Mouse (Mus musculus): Measurements from ENCODE around the gene Tspyl1. TPM values are rescaled to one million over a fixed set of nuclear protein-coding genes. Genes with fewer than 3 reads are reported as not detected.

Gene Tspyl1
- polyA plus RNA-seq, 1 experiment from 2014 or later, result 36.5 TPM

DNA sequence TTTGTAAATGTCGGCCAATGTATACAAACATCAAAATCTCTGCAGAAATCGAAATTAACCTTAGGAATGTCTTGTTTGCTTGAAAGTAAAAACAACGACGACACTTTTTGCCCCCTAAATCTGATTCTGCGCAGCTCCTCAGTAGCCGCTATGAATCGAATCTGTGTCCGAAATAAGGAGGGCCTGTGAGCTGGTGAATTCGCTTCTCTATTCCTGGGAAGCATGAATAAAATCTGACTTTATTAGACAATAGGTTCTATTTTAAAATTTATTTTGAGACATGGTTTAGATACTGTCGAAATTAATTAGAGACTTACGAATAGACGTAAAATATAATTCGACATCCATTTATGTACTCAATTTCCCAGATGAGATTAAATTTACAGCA lies 14.9 kb downstream of the Tspyl1 start:
- Histone ChIP-seq H3K4me2 (peak overlapping the region; percentile 90), H3K36me3 (ENCODE audit: control insufficient read depth, insufficient read depth, low read length) (no peaks in the 10 kb centered on the region), H3K4me3 (ENCODE audit: low read depth, low read length) (peak overlapping the region; percentile 63), H3K9me3 (ENCODE audit: control insufficient read depth, low read length) (no peaks in the 10 kb centered on the region), H3K27ac (ENCODE audit: low read depth, low read length) (no peak overlapping the region), H3K9ac (ENCODE audit: low read depth, low read length) (no peak overlapping the region), H3K27me3 (replicated peaks; ENCODE audit: control insufficient read depth, insufficient read depth, low read length) (no peaks in the 10 kb centered on the region), H3K4me1 (replicated peaks; ENCODE audit: control insufficient read depth, insufficient read depth, low read length) (peaks cover 7% of the 10 kb centered on the region)
- WGBS, result 10% methylated on average over 13 of the region's 13 CpGs
- ATAC-seq (replicated peaks; ENCODE audit: low FRiP score) (no peak), DNase-seq (ENCODE audit: low spot score) (no peak)

DNA sequence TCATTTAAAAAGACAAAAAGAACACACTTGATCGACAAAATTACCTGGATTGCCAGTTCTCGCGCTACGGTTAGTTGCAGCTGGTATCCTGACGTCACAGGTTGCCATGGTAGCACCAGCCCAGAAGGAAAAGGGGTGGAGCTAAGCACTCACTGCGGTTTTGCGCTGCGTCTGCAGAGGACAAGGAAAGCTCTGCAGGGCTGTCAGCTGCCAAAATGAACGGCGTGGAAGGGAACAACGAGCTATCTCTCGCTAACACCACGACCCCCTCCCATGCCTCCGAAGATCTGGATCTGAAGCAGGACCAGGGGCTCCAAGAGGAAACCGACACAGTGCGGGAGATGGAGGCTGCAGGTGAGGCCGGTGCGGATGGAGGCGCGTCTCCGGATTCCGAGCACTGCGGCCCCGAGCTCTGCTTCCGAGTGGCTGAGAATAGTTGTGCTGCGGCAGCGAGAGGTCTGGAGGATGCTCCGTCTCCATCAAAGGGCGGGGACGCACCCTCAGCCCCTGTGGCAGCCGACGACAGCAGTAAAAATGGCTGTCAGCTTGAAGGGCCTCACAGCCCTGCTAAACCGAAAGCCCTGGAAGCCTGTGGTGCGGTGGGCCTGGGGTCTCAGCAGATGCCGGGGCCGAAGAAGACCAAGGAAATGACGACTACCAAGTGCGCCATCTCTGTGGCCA lies 15.4 kb downstream of the Tspyl1 start, which contains the start of gene Tspyl4:
Gene Tspyl4 (plus strand): TSS at position 144 of the 681 bp plus-strand sequence.
- H3K4me1 ChIP-seq (replicated peaks; ENCODE audit: control insufficient read depth, insufficient read depth, low read length), result peaks cover 7% of the 10 kb centered on the region

DNA sequence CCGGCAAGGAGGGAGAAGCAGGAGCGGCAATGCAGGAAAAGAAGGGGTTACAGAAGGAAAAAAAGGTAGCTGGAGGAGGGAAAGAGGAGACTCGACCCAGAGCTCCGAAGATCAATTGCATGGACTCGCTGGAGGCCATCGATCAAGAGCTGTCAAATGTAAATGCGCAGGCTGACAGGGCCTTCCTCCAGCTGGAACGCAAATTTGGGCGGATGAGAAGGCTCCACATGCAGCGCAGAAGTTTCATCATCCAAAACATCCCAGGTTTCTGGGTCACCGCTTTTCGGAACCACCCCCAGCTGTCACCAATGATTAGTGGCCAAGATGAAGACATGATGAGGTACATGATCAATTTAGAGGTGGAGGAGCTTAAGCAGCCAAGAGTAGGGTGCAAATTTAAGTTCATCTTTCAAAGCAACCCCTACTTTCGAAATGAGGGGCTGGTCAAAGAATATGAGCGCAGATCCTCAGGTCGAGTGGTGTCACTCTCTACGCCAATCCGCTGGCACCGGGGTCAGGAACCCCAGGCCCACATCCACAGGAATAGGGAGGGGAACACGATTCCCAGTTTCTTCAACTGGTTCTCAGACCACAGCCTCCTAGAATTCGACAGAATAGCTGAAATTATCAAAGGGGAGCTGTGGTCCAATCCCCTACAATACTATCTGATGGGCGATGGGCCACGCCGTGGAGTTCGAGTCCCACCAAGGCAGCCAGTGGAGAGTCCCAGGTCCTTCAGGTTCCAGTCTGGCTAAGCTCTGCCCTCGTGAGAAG lies 16.2 kb downstream of the Tspyl1 start:
- H3K27ac ChIP-seq (ENCODE audit: low read depth, low read length), result no peak overlapping the region
- DNase-seq (ENCODE audit: low spot score) (no peak), ATAC-seq (replicated peaks; ENCODE audit: low FRiP score) (0 out of 2 replicates have a peak, but pooled peaks have one; percentile 1)
- no peaks in the 10 kb centered on the region for H3K27me3 ChIP-seq (replicated peaks; ENCODE audit: control insufficient read depth, insufficient read depth, low read length)
- H3K4me3 ChIP-seq (ENCODE audit: low read depth, low read length), result peak overlapping the region; percentile 63
- 0 out of 2 replicates have a peak overlapping the region, but pooled peaks have one; percentile 1 for H3K9ac ChIP-seq (ENCODE audit: low read depth, low read length)
- peak overlapping the region; percentile 90 for H3K4me2 ChIP-seq
- no peaks in the 10 kb centered on the region for H3K36me3 ChIP-seq (ENCODE audit: control insufficient read depth, insufficient read depth, low read length)
- WGBS, result 47% methylated on average over 25 of the region's 25 CpGs
- H3K9me3 ChIP-seq (ENCODE audit: control insufficient read depth, low read length), result no peaks in the 10 kb centered on the region
- peaks cover 7% of the 10 kb centered on the region for H3K4me1 ChIP-seq (replicated peaks; ENCODE audit: control insufficient read depth, insufficient read depth, low read length)

More for the DNA sequence above, 15.4 kb downstream of the Tspyl1 start, which contains the start of gene Tspyl4:
- Histone ChIP-seq H3K27ac (ENCODE audit: low read depth, low read length) (no peak within 1 kb of the TSS), H3K27me3 (replicated peaks; ENCODE audit: control insufficient read depth, insufficient read depth, low read length) (no peaks in the 10 kb centered on the region), H3K36me3 (ENCODE audit: control insufficient read depth, insufficient read depth, low read length) (no peaks in the 10 kb centered on the region), H3K4me2 (peak within 1 kb of the TSS; percentile 90), H3K9ac (ENCODE audit: low read depth, low read length) (0 out of 2 replicates have a peak within 1 kb of the TSS, but pooled peaks have one; percentile 1), H3K9me3 (ENCODE audit: control insufficient read depth, low read length) (no peaks in the 10 kb centered on the region), H3K4me3 (ENCODE audit: low read depth, low read length) (peak within 1 kb of the TSS; percentile 63)
- ATAC-seq (replicated peaks; ENCODE audit: low FRiP score), result peak; percentile 94
- WGBS, result under 1% methylated on average over 38 of the region's 38 CpGs
- DNase-seq (ENCODE audit: low spot score), result peak; percentile 81

- Histone ChIP-seq H3K9ac (ENCODE audit: low read depth, low read length) (no peak overlapping the region), H3K4me1 (replicated peaks; ENCODE audit: control insufficient read depth, insufficient read depth, low read length) (peaks cover 7% of the 10 kb centered on the region), H3K9me3 (ENCODE audit: control insufficient read depth, low read length) (no peaks in the 10 kb centered on the region), H3K27me3 (replicated peaks; ENCODE audit: control insufficient read depth, insufficient read depth, low read length) (no peaks in the 10 kb centered on the region), H3K4me2 (no peak overlapping the region), H3K36me3 (ENCODE audit: control insufficient read depth, insufficient read depth, low read length) (no peaks in the 10 kb centered on the region), H3K27ac (ENCODE audit: low read depth, low read length) (no peak overlapping the region), H3K4me3 (ENCODE audit: low read depth, low read length) (no peak overlapping the region)
- 54% methylated on average over 5 of the region's 5 CpGs for WGBS
- DNase-seq (ENCODE audit: low spot score) (no peak), ATAC-seq (replicated peaks; ENCODE audit: low FRiP score) (no peak)
Measured at GRCm38 (mm10) chr10:34300368-34300767, 18.4 kb downstream of the Tspyl1 start.

GRCm38 (mm10) chr10:34307070-34307469 lies 25.1 kb downstream of the Tspyl1 start:
- H3K4me1 ChIP-seq (replicated peaks; ENCODE audit: control insufficient read depth, insufficient read depth, low read length), result no peaks in the 10 kb centered on the region
- H3K9me3 ChIP-seq (ENCODE audit: control insufficient read depth, low read length), result no peaks in the 10 kb centered on the region
- no peaks in the 10 kb centered on the region for H3K27me3 ChIP-seq (replicated peaks; ENCODE audit: control insufficient read depth, insufficient read depth, low read length)
- no peaks in the 10 kb centered on the region for H3K36me3 ChIP-seq (ENCODE audit: control insufficient read depth, insufficient read depth, low read length)
- no peak overlapping the region for H3K9ac ChIP-seq (ENCODE audit: low read depth, low read length)
- H3K4me3 ChIP-seq (ENCODE audit: low read depth, low read length), result no peak overlapping the region
- no peak for DNase-seq (ENCODE audit: low spot score)
- H3K4me2 ChIP-seq, result no peak overlapping the region
- no peak overlapping the region for H3K27ac ChIP-seq (ENCODE audit: low read depth, low read length)
- no peak for ATAC-seq (replicated peaks; ENCODE audit: low FRiP score)

DNA sequence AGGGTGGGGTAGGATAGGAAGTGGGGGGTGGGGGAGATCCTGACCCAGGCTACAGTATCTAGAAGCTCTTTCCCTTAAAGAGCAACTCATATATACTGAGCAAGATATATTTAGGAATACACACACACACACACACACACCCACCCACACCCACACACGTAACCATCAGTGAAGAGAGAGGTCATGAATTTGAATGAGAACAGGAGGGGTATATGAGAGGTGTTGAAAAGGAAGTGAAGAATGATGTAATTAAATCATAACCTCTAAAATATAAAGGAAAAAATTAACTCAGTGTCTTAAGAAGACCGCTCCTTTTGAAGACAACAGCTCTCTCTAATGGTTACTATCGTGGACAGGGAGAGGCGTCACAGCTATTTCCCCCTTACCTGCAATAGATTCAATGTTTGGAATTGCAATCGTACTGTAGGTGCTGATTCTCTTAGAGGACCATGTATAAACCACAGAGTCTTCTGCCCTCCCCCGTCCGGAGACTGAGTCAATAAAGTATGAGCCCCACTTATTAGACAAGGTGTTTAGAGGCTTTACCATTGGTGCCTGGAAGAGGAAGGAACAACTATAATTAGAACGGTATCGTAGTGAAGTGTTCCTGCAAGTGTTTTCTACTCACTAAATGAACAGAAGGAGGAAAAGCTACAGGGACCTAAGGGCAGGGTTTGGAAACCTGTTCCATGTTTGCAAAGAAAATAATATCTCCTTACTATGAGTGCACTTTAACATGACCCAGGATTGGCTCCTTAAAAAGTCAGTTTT lies 28.1 kb downstream of the Tspyl1 start:
- Histone ChIP-seq H3K36me3 (ENCODE audit: control insufficient read depth, insufficient read depth, low read length) (no peaks in the 10 kb centered on the region), H3K9me3 (ENCODE audit: control insufficient read depth, low read length) (no peaks in the 10 kb centered on the region), H3K27me3 (replicated peaks; ENCODE audit: control insufficient read depth, insufficient read depth, low read length) (no peaks in the 10 kb centered on the region), H3K4me2 (no peak overlapping the region), H3K4me1 (replicated peaks; ENCODE audit: control insufficient read depth, insufficient read depth, low read length) (no peaks in the 10 kb centered on the region), H3K4me3 (ENCODE audit: low read depth, low read length) (no peak overlapping the region), H3K27ac (ENCODE audit: low read depth, low read length) (no peak overlapping the region), H3K9ac (ENCODE audit: low read depth, low read length) (no peak overlapping the region)
- 75% methylated on average over 9 of the region's 9 CpGs for WGBS
- ATAC-seq (replicated peaks; ENCODE audit: low FRiP score) (no peak), DNase-seq (ENCODE audit: low spot score) (no peak)

DNA sequence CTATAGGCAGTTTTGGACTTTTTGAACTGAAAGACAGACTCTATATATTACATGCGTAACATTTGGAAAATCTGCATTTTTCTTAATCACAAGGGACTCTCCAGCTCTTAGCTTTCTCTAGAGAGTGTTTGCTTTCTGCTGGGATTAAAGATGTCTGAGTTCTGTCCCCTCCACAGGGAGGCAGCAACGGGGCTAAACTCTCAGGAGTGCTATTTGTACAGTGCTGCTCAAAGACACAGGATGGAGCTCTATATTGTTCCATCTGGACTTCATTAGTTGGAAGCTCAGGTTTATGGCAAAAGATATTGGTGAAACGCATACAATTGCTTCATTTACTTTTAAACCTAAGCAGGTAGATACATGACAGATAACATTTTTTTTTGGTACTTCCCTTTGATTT lies 30.5 kb downstream of the Tspyl1 start:
- 0 out of 2 replicates have a peak, but pooled peaks cover 3% of the 10 kb centered on the region for H3K4me1 ChIP-seq (replicated peaks; ENCODE audit: control insufficient read depth, insufficient read depth, low read length)
- no peaks in the 10 kb centered on the region for H3K27me3 ChIP-seq (replicated peaks; ENCODE audit: control insufficient read depth, insufficient read depth, low read length)
- ATAC-seq (replicated peaks; ENCODE audit: low FRiP score) (no peak), DNase-seq (ENCODE audit: low spot score) (no peak)
- H3K27ac ChIP-seq (ENCODE audit: low read depth, low read length), result no peak overlapping the region
- no peak overlapping the region for H3K4me2 ChIP-seq
- H3K9me3 ChIP-seq (ENCODE audit: control insufficient read depth, low read length), result no peaks in the 10 kb centered on the region
- 70% methylated on average over 3 of the region's 3 CpGs for WGBS
- H3K9ac ChIP-seq (ENCODE audit: low read depth, low read length), result no peak overlapping the region
- no peak overlapping the region for H3K4me3 ChIP-seq (ENCODE audit: low read depth, low read length)
- H3K36me3 ChIP-seq (ENCODE audit: control insufficient read depth, insufficient read depth, low read length), result no peaks in the 10 kb centered on the region

- H3K27me3 ChIP-seq (replicated peaks; ENCODE audit: control insufficient read depth, insufficient read depth, low read length), result no peaks in the 10 kb centered on the region
- no peaks in the 10 kb centered on the region for H3K36me3 ChIP-seq (ENCODE audit: control insufficient read depth, insufficient read depth, low read length)
- DNase-seq (ENCODE audit: low spot score) (no peak), ATAC-seq (replicated peaks; ENCODE audit: low FRiP score) (peak; percentile 43; the same call in 1 of the 2 replicates)
- no peak overlapping the region for H3K4me3 ChIP-seq (ENCODE audit: low read depth, low read length)
- no peak overlapping the region for H3K9ac ChIP-seq (ENCODE audit: low read depth, low read length)
- H3K4me2 ChIP-seq, result peak overlapping the region; percentile 12; the same call in 1 of the 2 replicates
- WGBS, result 4% methylated on average over 3 of the region's 3 CpGs
- no peaks in the 10 kb centered on the region for H3K9me3 ChIP-seq (ENCODE audit: control insufficient read depth, low read length)
- 0 out of 2 replicates have a peak, but pooled peaks cover 3% of the 10 kb centered on the region for H3K4me1 ChIP-seq (replicated peaks; ENCODE audit: control insufficient read depth, insufficient read depth, low read length)
- no peak overlapping the region for H3K27ac ChIP-seq (ENCODE audit: low read depth, low read length)
Measured at GRCm38 (mm10) chr10:34316571-34317216, 34.7 kb downstream of the Tspyl1 start.
